Mouse (Mus musculus) cerebellum, adult 9-10 months (tissue): ENCODE measurements at regions not wholly inside any gene's neighbourhood (a gene's known extent, or its start where the extent isn't known, plus 50 kb on each side); places are given as distances from the start of the nearest gene placed in this dataset.

ENCODE experiments used
- DNase-seq: peaks from one replicate; pipeline ENCODE4 v3.0.0; 2022

GRCm38 (mm10) chr13:105377038-105377437 lies 66.4 kb upstream of the Htr1a start:
- DNase-seq: peak; percentile 22

- no peak for DNase-seq
Measured at GRCm38 (mm10) chr13:105378587-105378986, 64.9 kb upstream of the Htr1a start.

- no peak for DNase-seq
Measured at GRCm38 (mm10) chr13:105387016-105387772, 56.2 kb upstream of the Htr1a start.
